Mouse (Mus musculus): Measurements from ENCODE around the gene Gm13275.
"Not testable (repeated sequence)": the region's sequence is repeated elsewhere in the genome, so short reads cannot be mapped to it uniquely, and the experiment has no call there.

GRCm38 (mm10) chr4:88827116-88827515 lies 32.8 kb downstream of the Gm13275 start, which contains the start of gene Ifna6:
- not testable (repeated sequence) for TF ChIP-seq EP300, CTCF (IDR thresholded peaks at IDR 0.05; ENCODE audit: low read depth)
